Mouse (Mus musculus) erythroblast, embryonic 14.5 days (primary cell): ENCODE results near the gene Akain1.

Experiments
- GATA1 ChIP-seq: IDR thresholded peaks from 2 replicates; pipeline ENCODE4 v1.6.1; 2012; ENCODE audit warnings: low read length, inconsistent platforms, mixed read lengths
- TAL1 ChIP-seq: IDR thresholded peaks from 3 replicates; pipeline ENCODE4 v1.6.1; 2012; ENCODE audit warnings: low read length, inconsistent platforms, mixed read lengths

- no peak for TF ChIP-seq GATA1
- TF ChIP-seq TAL1, result no peak
Measured at GRCm38 (mm10) chr17:69396147-69397033, 42.7 kb upstream of the Akain1 start.
